Mouse (Mus musculus): ENCODE data around the gene Cmpk2. TPM values are rescaled to one million over a fixed set of nuclear protein-coding genes. Genes with fewer than 3 reads are reported as not detected.

The Cmpk2 gene
- polyA plus RNA-seq, 1 experiment: 1.2 TPM

DNA sequence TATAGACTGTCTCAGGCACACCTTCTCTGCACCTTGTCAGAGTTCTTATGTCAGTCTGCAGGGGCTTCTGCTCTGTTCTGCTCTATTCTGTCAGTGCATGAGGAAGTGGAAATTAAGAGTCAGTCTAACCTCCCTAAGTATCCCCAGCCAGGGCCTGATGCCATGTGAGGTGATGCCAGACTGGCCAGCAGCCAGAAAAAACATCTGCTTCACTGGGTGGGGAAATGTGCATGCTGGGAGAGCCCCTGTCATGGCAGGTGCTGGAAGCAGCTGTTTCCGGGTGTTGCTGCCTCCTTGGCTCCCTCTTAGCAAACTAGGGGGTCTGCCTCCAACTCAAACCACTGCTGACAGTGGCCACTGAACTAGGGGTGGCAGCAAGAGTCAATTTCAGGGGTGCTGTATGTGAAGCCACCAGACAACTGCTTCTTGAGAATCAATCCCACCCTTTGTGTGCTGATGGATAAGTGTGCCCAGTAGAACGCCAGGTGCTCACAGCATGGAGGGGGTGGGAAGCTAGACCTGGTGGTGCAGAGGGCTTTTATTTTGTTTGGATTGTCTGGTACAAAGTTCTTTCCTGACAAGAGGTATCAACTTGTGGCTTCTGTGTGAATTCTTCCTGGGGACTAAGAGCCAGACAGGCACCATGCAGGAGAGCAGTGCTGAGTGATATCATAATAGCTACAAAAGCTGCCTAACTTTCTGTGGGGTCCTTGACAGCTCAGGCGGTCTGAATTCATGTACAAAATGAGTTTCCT is 56.1 kb downstream of the Cmpk2 start:
- Histone ChIP-seq H3K27ac (ENCODE audit: insufficient read depth, low read length) (no peak overlapping the region), H3K4me3 (ENCODE audit: insufficient read depth, low read length) (no peak overlapping the region), H3K4me1 (ENCODE audit: control insufficient read depth, insufficient read depth, low read length) (no peaks in the 10 kb centered on the region)
- no peak for TF ChIP-seq CTCF (IDR thresholded peaks at IDR 0.05; ENCODE audit: borderline replicate concordance, insufficient read depth, low read length)
- no peak for TF ChIP-seq POLR2A (IDR thresholded peaks at IDR 0.05; ENCODE audit: low read depth, low read length)

- no peak overlapping the region for H3K27ac ChIP-seq (ENCODE audit: insufficient read depth, low read length)
Measured at GRCm38 (mm10) chr12:26525698-26526026, 56.7 kb downstream of the Cmpk2 start.

More at GRCm38 (mm10) chr12:26525698-26526026, 56.7 kb downstream of the Cmpk2 start:
- TF ChIP-seq CTCF (IDR thresholded peaks at IDR 0.05; ENCODE audit: borderline replicate concordance, insufficient read depth, low read length) (no peak), POLR2A (IDR thresholded peaks at IDR 0.05; ENCODE audit: low read depth, low read length) (no peak)
- H3K4me1 ChIP-seq (ENCODE audit: control insufficient read depth, insufficient read depth, low read length): no peaks in the 10 kb centered on the region
- no peak overlapping the region for H3K4me3 ChIP-seq (ENCODE audit: insufficient read depth, low read length)

Other genes starting within 250 kb of the Cmpk2 start
- 7.7 and 18.8 TPM in 2 replicates for gene Rnf144a, start 54.0 kb upstream of the Cmpk2 start, polyA plus RNA-seq (2011; ENCODE audit: insufficient read length, low read depth, missing spikeins)
- gene Rsad2, start 12.8 kb upstream of the Cmpk2 start, polyA plus RNA-seq (2011; ENCODE audit: insufficient read length, low read depth, missing spikeins): 0.82 and 1.4 TPM in 2 replicates

Measured in embryonic fibroblast, embryonic 13.5 days (primary cell).